Mouse (Mus musculus) left cerebral cortex, postnatal 14 days (tissue): Measurements from ENCODE around the gene Rtp4. TPM values are rescaled to one million over a fixed set of nuclear protein-coding genes. Genes with fewer than 3 reads are reported as not detected.

Experiments
- DNase-seq, 2 experiments: peaks; one replicate each; pipeline ENCODE4 v3.0.0; 2021 to 2022; ENCODE audit warnings: low spot score in 2 of 2, mixed read lengths in 1 of 2
- intact Hi-C: fragments of 180-260 bp; cut with DNase I; formaldehyde crosslinking; loops from one replicate; pipeline ENCODE4 v1.15.1; 2025
- total RNA-seq, 2 experiments: library from RNA; stranded (reverse); gene quantifications; 2 replicates each; pipeline ENCODE4 v1.2.3; 2021

The Rtp4 gene
- total RNA-seq, 2 experiments from 2014 or later: 0.62 to 1.4 TPM

DNA sequence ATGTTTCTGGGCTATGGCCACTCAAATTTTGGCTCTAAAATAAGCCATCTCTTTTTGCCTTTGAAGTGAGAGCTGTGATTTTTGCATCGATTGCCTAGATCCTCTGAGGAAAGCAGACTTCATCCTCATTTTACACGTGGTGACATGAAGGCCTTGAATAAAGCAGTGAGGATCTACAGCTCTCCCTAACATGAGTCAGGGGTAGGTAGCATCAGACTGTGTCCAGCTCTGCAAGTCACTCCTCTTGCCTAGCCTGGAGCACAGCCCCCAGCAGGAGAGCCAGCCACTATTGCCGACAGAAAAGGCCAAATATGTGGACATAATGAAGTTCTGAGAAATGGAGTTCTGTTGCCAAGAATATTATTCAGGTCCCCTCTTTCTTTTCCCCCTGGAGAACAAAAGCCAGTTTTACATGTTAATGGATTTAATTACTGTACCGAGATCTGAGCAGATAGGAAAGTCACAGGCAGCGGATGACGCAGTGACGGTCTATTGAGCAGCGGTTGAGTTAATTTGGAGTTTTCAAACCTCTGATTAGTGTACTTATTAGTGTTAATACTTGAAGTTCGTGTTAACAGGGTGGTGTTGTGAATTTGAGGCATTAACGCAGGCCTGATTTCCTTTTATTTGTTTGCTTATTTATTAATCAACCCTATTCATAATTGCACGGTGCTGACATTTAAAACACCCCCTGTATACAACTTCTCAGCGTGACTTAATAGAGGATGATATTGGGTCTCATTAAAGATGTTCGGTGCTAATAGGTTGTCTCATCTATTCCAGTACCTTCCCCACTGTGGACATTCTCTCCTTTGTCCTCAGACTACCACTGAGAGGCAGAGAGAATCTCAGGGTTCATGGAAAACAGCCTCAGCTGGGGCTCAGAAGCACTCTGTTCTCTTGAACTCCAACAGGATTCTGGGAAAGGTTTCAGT lies 139.8 kb downstream of the Rtp4 start:
- no peak for DNase-seq
- intact Hi-C loops: no loop called here

Other genes with a start within 250 kb of the Rtp4 start
- under 1 TPM; 0.11 to 0.24 TPM for gene Rtp1, start 91.2 kb upstream of the Rtp4 start, total RNA-seq
- gene Masp1, start 524 bp downstream of the Rtp4 start, total RNA-seq: 10 to 100 TPM; 14.5 to 17.3 TPM